Mouse (Mus musculus) gonadal fat pad, adult 2 months (tissue): ENCODE data around the gene Surf1. TPM values are rescaled to one million over a fixed set of nuclear protein-coding genes. Genes with fewer than 3 reads are reported as not detected.

Experiments
- DNase-seq: peaks from one replicate; pipeline ENCODE4 v3.0.0-alpha.2; 2012; ENCODE audit warnings: low read depth
- polyA plus RNA-seq: library from polyadenylated mRNA; depleted of rRNA; stranded (reverse); fragments of >200 nt; gene quantifications from 2 replicates; pipeline ENCODE4 v1.2.3, GENCODE M21; 2012

Surf1 gene
- polyA plus RNA-seq, 1 experiment = 63.5 TPM

DNA sequence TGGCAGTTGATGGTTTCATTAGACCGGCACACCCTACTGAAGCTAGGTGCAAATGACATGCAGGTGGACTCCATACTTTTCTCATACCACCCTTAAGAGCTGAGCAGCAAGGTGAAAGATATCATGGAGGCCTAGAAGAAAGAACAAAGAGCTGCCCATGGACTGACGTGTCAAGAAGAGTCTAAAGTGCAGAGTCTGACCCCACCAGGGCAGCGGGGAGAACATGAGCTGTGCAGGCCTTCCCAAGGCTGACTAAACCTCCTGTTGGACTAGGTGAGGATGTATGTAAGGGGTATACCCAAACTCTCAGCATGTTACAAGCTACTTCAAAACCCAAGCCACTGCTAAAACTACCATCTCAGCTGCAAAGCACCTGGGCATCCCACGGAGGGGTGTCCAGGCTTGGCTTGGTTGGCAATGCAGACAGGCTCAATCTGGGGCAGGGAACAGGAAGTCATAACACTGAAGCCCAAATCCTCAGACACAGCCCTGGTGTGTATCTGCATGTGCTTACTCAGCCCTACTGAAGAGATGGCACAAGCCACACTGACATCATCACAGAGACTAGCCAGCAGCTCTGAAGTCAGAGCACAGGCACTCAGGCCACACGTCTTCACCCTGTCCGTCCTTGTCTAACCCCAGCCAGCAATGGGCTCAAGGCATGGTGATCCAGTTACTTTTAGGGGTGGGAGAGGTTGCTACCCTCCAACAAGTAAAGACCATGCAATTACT lies 11.6 kb upstream of the Surf1 start:
- DNase-seq = no peak

DNA sequence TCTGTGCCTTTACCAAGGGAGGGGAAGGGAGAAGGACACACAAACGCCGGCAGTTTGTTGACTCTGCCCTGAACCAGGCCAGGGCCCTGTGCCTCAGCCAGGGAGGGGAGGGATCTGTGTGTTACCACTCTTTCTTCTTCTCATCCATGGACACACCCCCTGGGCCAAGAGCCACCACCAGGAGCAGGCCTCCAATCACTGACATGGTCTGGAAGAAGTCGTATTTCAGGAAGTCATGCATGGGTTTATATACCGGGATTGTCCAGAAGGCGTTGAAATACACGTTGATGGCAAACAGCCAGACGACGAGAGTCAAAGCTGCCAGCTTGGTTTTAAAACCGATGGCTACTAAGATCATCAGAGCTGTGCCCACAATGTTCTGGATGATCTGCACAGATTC lies 5.5 kb upstream of the Surf1 start:
- no peak for DNase-seq

DNA sequence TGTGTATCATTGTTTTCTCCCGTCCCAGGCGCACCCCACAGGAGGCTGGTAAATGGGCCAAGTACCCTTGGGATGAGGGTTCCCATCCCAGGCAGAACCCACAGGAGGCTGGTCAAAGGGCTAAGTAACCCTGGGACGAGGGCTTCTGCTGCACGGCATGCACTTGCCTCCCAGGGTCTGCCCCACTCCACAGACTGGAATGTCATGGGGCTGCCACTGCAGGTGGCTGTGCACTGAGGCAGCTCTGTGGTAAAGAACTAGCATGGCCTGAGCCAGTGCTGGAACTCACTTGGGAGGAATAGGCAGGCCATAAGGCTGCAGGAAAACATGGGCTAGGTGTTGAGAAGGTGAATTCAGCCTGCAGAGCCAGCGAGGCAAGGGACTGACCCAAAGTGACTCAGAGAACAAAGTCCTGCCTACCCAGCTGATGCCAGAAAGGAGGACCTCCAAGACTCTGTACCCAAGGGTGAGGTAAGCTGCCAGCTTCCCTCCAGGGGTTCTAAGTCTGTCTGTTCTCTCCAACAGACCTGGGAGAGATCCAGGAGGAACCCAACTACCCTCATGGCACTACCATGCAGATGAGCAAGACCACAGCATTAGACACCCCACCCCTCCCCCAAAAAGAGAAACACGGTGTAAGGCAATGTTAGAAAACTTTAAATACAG lies 4.0 kb upstream of the Surf1 start:
- DNase-seq = no peak

DNA sequence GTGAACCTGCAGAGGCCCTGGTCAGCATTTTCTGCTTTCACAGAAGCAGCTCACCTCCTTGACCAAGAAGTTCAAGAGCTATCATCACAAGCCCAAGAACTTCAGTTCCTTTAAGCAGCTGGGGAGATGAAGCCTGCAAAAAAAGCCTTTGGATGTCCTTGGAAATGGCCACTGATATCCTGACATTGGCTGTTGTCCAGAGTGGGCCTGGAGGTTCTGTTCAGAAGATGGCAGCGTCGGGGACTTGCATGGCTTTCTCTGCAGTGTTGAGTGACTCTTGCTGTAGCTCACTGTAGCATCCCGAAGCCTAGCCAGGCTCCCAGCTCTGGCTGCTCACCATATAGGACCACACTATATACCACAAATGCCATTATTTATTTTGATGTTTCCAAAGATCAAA lies 3.4 kb upstream of the Surf1 start:
- no peak for DNase-seq

DNA sequence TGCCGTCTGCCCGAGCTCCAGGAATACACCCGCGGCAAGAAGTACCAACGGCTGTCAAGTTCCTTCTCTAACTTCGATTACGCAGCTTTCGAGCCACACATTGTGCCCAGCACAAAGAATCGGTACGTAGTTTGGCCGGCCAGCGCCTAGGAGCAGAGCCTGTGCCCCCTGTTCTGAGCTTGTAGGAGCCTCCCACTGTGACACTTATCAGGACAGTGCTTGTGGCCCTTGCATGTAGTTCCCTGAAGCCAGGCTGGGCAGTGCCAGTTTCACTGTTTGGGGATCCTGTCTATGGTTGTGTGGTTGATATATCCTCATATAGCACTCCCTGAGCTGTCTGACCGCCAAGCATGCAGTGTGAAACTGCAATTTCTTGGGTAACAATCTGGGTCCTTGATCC lies 408 bp upstream of the Surf1 start:
- DNase-seq = no peak

DNA sequence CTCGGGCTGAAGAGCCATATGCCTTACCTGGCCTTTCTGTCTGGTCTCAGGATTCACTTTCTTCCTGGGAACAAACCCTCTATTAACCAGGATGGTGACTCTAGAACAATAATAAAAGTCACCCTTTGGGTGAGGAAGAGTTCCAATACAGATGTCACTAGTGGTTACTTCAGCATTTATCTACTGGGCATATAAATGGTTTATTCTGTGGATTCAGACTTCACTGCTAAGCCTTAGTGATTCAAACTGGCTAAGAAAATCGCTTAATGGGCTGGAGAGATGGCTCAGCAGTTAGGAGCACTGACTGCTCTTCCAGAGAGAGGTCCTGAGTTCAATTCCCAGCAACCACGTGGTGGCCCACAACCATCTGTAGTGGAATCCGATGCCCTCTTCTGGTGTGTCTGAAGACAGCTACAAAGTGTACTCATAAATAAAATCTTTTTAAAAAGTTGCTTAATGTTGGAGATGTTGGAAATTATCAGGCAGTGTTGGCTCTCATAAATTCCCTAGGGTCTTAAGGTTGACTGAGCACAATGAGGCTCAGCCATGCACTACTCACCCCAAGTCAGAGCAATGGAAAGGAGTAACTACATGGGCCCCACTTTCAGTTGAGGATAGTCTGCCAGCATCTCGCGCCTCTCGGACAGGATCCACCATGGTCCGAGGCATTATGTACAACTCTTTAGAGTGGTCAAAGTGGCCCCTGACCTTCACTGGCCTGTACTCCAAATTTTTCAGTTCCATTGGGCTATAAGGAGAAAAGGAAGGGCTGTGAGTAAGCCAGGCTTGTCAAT lies 2.0 kb downstream of the Surf1 start:
- no peak for DNase-seq

DNA sequence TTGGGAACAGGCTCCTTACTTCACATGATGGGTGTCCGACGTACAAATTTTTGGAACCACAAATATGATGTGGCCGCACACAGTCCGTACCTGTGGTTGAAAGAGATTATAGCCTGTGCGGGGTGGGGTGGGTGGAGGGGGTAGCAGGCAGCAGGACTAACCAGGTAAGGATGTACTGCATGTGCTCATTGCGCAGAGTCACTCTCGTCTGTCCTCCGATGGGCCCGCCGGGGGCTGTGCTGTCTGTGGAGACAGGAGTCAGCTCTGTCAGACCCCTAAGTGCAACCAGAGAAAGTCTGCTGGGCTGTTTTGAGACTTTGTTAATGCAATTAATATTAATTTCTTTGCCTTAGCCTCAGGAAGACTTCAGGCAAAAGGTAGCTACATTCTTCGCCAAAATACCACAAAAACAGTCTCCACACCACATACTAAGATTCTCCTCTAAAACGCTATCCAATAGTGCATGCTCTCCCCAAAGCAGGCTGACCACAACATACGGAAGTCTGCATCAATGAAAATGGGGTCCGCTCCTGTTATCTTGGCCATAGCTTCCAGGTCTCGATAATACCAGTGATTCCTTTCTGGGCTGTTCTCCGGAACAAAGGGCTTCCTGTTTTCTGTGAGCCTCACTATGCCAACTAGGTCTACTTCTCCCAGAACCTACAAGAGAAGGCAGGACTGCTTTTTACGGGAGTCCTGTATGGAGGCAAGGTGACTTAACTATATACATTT lies 2.7 kb downstream of the Surf1 start:
- DNase-seq = no peak

DNA sequence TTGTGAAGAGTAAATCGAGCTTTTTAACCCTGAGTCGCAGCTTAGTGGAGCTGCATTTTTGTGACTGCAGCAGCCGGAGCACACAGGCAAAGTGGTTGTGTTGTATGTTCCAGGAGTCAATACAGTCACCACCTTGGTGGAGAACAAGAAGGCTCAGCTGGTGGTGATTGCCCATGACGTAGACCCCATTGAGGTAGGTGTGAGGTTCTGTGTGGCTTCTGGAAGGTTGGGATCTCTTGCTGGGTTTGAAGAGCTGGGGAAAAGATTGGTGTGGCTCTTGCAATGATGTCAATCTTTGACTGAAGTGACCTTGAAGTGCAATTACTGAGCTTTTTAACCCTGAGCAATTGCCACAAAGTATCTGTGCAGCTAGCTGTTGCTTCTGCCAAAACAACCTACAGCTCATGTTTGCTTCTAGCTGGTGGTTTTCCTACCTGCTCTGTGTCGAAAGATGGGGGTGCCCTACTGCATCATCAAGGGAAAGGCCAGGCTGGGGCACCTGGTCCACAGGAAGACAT lies 4.0 kb downstream of the Surf1 start:
- DNase-seq = no peak

DNA sequence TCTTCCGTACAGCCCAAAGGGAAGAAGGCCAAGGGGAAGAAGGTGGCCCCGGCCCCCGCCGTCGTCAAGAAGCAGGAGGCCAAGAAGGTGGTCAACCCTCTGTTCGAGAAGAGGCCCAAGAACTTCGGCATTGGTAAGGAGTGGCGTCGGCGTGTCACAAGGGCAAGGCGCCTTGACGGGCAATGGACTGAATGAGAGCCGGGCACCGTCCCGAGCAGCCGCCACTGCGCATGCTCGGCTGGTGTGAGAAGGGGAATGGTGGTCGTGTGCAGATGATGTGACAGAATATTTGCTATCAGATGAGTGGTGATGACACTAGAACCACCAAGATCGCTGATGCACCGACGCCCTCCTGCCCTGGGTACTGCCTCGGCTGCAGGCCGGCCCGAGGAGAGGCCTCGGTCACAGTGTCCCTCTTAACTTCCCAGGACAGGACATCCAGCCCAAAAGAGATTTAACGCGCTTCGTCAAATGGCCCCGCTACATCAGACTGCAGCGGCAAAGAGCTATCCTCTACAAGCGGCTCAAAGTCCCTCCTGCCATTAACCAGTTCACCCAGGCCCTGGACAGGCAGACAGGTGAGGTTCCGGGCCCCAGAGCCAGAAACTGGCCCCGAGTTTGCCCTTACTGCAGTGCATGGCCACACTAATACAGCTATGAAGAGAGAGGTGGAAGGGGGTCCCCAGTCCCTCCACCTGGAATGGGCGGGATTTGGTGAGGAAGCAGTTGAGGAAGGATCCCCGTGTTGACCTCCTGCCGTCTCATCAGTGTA lies 5.2 kb downstream of the Surf1 start:
- no peak for DNase-seq

DNA sequence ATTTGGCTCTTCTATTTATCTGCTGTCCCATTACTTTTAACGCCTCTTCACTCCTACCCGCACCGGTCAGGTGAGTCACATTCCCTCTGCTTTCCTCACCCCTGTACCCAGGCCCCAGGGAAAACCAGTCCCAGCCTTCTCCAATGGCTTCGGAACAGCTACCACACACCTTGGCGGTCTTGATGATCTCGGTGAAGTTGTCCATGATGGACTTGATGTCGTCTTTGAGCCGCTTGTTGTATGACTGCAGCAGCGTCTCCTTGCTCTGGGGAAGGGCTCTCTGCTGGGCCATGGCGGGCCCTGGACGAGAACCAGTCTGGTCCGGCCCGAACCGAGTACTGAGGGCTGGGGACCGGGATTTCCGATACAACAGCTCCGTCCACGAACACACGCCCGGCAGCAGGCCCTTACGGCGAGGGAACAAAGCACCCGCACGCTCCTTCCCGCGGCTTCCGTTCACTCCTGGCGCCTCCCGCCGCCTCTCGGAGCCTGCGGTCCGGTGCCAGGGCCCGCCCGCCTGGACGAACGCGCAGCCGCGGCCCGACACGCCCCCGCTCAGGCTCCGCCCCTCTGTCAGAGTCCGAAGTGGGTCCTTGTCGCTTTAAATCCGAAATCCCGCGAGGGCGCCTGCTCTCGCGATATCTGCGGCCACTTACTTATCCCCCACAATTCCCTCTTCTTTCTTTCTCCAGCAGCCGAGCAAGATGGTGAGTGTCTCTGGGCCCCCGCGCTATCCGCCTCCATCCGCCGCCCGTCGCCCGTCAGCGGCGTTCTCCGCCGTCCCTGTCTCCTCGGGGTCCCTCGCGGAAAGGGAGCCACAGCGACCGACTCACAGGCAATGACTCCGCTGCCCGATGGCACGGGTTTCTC lies 6.0 kb downstream of the Surf1 start, which contains the start of the genes Med22 and Rpl7a:
TSS of gene Med22 (minus strand) at position 554 of the 870 bp plus-strand sequence.
TSS of gene Rpl7a (plus strand) at position 641 of the 870 bp plus-strand sequence.
- DNase-seq = no peak

DNA sequence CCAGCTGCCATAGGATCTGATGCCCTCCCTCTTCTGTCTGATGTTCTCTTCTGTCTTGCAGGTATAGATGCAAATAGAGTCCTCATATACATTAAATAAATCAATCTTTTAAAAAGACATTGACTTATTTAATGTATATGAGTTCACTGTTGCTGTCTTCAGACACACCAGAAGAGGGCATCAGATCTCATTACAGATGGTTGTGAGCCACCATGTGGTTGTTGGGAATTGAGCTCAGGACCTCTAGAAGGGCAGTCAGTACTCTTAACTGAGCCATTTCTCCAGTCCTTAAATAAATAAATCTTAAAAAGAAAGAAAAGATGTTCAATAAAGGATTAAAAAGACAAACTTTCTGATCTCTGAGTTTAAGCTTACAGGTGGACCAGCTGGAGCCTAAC lies 6.9 kb downstream of the Surf1 start:
- no peak for DNase-seq

DNA sequence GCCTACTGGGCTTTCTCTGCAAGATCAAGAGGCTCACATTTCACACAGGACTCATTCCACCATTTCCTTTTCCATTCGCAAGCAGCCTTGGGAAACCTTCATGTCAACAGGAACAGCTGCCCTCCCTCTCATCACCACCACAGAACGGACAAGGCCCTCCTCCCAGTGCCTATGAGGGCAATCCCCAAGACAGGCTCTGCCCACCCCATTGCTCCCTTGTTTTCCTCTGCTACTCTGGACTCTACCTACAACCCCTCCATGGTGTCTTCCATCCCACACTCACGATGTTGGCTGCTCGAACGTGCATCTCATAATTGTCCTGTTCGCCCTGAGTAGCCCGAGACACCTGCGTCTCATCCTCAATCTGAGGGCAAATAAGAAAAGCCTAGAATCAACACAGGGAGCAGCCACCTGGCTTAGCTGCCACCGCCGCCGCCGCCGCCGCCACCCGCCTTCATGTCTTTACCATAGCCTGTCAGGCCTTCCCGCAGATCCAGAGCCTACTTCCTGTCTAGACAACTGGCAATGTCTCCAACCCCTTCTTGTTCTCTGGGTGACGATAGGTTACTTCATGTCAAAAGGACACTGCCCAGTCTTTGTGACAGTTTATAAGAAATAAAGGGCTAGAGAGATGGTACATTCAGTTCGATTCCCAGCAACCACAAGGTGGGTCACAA lies 7.5 kb downstream of the Surf1 start:
- no peak for DNase-seq

DNA sequence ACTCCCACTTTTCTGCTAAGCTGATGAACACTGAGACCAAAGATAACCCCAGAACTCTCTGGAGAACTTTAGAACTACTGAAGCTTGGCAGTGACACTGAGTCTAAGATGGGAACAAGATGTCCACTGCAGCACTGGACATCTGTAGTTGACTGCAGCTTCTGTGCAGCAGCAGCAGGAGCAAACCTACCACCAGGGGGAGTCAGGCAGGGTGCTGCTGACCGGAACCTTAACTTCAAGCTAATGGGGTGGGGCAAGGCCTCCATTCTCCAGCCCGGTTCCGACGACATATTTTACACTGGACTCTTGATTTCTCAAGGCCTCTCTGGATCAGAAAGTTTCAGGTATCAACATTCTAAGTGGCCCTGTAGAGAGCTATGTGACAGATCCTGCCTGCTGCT lies 9.2 kb downstream of the Surf1 start:
- DNase-seq = no peak

DNA sequence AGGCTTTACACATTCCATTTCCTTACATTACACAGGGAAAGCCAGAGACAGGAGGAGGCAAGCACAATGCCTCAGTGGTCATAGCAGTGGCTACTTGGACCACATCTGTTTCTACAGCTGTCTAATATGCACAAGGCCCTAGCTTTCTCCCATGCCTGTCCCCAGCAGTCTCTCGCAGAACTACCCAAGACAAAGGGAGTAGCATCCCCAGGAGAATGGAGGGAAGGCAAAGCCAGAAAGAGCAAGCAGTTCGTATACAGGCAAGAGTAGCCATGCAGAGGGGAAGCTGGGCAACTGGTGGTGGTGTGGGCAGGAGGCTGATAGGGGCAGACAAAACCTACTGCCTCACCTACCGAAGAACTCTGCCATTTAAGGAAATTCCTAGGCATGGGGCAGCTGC lies 9.9 kb downstream of the Surf1 start:
- DNase-seq = no peak

DNA sequence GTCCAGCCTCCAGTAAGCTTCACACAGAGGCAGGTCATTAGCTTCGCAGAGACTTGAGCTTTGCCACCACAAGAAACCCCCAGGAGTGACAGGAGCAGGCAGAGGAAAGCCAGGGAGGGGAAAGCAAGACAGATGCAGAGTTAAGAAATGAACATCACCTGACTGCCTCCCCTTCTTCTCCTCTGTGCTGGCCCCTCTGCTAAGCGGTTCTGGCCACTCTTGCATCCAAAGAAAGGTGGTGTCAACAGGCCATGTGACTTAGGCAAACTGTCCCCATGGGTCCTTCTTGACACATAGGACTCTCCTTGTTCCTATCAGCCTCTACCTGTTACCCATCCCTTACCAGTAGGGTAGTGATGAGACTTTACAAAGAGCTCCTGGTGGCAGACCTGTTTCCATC lies 10.4 kb downstream of the Surf1 start:
- no peak for DNase-seq

DNA sequence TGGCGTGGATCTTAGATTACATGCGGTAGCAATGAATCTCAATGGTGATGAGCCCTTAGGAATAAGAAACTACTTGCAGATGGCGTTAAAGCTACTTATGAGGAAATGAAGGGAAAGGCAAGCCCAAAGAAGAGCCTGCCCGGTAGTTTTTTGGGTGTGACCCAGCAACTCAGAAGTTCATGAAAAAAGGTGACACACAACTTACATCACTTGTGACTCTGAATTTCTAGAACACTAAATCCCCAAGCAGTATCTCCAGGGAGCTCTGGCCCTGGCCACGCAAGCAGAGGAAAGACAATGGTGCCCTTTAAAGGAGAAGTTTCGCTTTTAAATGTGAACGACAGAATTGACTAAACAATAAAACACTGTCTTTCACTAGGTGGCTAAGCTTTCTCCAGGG lies 13.0 kb downstream of the Surf1 start:
- DNase-seq = no peak

DNA sequence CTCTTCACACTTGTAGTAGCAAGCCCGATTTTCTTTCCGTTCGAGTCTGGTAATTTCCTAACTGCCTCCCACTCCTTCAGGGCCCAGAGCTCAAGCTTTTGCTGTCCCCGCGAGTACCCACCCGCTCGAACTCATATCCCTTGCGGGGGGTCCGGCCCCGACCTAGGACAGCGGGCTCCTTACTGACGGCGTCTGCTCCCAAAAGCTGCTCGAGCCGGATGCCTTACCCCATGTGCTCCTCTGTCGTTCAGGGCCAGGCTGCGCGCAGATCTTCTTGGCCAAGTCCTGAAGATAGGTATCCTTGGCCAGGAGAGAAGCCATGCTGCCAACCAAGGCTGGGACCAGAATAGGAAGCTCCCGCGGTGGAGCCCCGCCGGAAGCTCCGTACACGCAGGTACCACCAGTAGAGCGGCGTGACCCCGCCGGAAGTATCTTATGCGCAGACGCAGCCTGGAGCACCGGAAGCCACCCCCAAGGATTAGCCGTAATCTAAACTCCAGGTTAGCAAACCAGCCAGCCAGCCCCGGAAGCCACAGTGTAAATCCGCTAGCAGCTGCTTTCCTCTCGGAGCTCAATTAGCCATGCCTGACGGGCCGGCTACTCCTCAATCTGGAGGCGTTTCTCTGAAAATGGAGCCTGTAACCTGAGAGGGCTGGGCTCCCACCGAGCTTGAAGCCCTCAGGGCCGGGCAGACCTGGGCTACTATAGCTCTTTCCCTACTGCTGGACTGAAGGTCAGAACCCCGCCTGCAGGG lies 13.7 kb downstream of the Surf1 start, which contains the start of gene Surf6:
TSS of gene Surf6 (minus strand) at position 413 of the 754 bp plus-strand sequence.
- DNase-seq = no peak

DNA sequence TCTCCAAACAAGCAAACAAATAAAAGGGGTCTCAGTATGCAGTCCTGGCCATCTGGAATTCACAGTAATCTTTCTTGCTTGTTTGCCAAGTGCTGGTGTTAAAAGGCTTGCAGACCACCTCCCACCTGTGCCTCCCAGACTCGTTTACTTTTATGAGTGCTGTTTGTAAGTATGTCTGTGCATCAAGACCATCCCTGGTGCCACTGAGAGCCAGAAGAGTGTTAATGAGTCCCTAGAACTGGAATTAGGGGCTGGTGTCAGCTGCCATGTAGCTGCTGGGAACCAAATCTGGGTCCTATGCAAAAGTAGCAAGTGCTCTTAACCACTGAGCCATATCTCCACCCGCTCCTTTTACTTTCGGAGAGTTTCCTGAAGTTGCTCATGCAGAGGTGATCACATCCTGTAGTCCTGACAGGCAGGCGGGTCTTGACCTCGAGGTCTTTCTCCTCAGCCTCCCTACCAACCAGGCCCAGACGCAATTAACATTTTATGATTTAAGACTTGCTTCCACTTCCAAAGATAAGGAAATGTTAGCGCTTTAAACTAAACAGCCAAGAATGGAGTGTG lies 14.4 kb downstream of the Surf1 start:
- no peak for DNase-seq
